Mouse (Mus musculus): ENCODE data around the gene Tbx6. TPM values are rescaled to one million over a fixed set of nuclear protein-coding genes. Genes with fewer than 3 reads are reported as not detected.
A peak's percentile ranks its signal among the peaks of the same experiment; 100 is the strongest.

Tbx6 gene
- polyA plus RNA-seq, 1 experiment from 2014 or later, result 0.21 TPM

DNA sequence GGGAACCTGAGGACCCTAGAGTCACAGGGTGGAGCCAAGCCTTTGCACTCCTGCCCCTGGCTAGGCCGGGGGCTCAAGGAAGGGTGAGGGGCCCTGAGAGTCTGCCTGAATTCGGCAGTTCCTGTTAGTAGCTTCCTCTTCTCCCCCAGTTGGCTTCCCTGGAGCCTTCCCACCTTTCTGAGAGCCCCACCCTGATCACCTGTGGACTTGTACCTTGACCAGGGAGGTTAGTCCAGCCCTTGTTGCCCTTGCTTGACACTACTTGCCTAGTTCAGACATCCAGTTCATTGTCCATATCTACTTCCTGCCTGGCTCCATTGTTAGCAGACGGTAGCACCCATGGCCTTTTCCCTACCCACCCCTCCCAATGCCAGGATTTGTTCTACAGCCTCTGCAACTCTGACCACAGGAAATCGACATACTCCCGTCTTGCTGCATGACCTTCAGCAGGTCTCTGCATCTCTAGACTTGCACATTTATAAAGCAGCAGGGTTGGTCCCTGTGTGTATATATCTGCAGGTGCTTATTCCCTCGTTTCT lies 19.7 kb upstream of the Tbx6 start:
- Histone ChIP-seq H3K4me1 (replicated peaks; ENCODE audit: control insufficient read depth, insufficient read depth, low read length) (peaks cover 28% of the 10 kb centered on the region), H3K36me3 (replicated peaks; ENCODE audit: control insufficient read depth, insufficient read depth) (peaks cover 38% of the 10 kb centered on the region), H3K4me3 (replicated peaks; ENCODE audit: low read length) (0 out of 2 replicates have a peak overlapping the region, but pooled peaks have one; percentile 78), H3K9ac (no peak overlapping the region), H3K27me3 (ENCODE audit: control insufficient read depth, insufficient read depth, low read length) (no peaks in the 10 kb centered on the region), H3K9me3 (ENCODE audit: control insufficient read depth, low read length) (no peaks in the 10 kb centered on the region), H3K27ac (peak overlapping the region; percentile 44; the same call in 1 of the 2 replicates), H3K4me2 (replicated peaks) (peak overlapping the region; percentile 77)
- ATAC-seq (ENCODE audit: low FRiP score) (no peak), DNase-seq (ENCODE audit: low spot score) (no peak)
- whole genome bisulfite sequencing, result 77% methylated on average over 6 of the region's 6 CpGs

DNA sequence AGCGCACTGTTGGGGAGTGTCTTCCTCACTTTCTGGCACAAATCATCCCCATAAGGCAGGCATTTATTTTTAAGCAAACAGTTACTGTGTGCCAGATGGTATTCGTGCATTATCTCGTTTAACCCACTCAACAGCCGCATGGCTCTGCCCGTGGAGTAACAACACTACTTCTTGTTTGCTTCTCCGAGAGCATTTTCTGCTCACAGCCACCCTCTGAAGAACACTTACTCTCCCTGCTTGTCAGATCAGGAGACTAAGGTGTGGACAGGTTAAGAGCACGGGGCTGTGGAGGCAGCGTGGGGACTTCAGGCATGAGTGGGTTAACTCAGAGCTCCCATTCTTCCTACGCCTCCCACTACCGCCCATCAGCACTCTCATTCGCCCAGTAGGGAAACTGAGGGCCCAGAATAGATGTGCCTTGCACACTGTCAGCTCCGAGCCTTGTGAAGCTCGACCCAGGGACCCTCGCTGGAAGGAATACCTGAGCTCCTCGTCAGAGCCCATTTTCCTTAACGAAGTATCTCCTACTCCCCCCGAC lies 18.7 kb upstream of the Tbx6 start:
- H3K4me3 ChIP-seq (replicated peaks; ENCODE audit: low read length), result peak overlapping the region; percentile 6
- H3K27me3 ChIP-seq (ENCODE audit: control insufficient read depth, insufficient read depth, low read length), result no peaks in the 10 kb centered on the region
- peak overlapping the region; percentile 33 for H3K4me2 ChIP-seq (replicated peaks)
- H3K9ac ChIP-seq, result peak overlapping the region; percentile 36
- no peaks in the 10 kb centered on the region for H3K9me3 ChIP-seq (ENCODE audit: control insufficient read depth, low read length)
- WGBS, result 63% methylated on average over 17 of the region's 17 CpGs
- peaks cover 28% of the 10 kb centered on the region for H3K4me1 ChIP-seq (replicated peaks; ENCODE audit: control insufficient read depth, insufficient read depth, low read length)
- peak overlapping the region; percentile 41; the same call in 1 of the 2 replicates for H3K27ac ChIP-seq
- DNase-seq (ENCODE audit: low spot score) (no peak), ATAC-seq (ENCODE audit: low FRiP score) (no peak)
- H3K36me3 ChIP-seq (replicated peaks; ENCODE audit: control insufficient read depth, insufficient read depth), result peaks cover 47% of the 10 kb centered on the region

DNA sequence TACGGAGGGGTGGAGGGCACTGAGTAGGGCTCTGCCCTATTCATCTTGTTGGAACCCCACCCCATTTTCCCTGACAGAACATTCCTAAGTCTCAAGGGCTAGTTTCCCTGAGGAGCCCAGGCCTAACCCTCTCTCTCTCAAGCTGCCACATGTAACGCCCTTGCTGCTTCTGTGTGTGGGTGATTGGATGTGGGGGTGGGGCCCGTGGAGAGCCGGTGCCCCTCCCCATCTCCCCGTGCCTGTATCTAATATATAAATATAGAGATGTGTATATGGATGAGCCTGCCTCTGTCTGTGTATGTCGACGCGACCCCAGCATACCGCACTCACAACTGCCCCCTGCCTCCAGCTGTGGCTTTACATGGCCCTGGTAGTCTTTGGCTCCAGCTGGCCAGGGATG lies 15.7 kb upstream of the Tbx6 start:
- Histone ChIP-seq H3K36me3 (replicated peaks; ENCODE audit: control insufficient read depth, insufficient read depth) (peaks cover 77% of the 10 kb centered on the region), H3K27ac (no peak overlapping the region), H3K9ac (no peak overlapping the region), H3K4me3 (replicated peaks; ENCODE audit: low read length) (no peak overlapping the region), H3K4me2 (replicated peaks) (no peak overlapping the region), H3K27me3 (ENCODE audit: control insufficient read depth, insufficient read depth, low read length) (no peaks in the 10 kb centered on the region), H3K9me3 (ENCODE audit: control insufficient read depth, low read length) (no peaks in the 10 kb centered on the region), H3K4me1 (replicated peaks; ENCODE audit: control insufficient read depth, insufficient read depth, low read length) (peaks cover 25% of the 10 kb centered on the region)
- WGBS, result 93% methylated on average over 9 of the region's 9 CpGs
- ATAC-seq (ENCODE audit: low FRiP score), result no peak
- no peak for DNase-seq (ENCODE audit: low spot score)

DNA sequence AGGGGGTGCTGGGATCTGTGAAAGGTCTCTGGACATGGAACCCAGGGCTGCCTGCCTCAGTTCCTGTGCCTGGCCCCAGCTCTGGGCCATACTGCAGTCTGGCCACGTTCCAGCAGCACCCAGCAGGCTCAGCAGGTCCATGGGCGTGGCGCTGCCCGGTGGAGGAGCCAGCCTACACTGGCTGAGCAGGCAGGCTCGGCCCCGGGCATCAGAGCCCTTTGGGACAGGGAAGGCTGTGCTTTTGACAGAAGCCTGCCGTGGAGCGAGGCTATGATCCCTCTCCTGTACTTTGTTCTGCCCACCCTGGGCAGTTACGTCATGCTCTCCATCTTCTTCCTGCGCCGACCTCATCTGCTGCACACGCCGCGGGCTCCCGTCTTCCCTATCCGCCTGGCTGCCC lies 15.1 kb upstream of the Tbx6 start, which contains the start of gene Gdpd3:
Gene Gdpd3, plus strand, starts transcription at position 134 of the 400 bp plus-strand sequence.
- WGBS, result 87% methylated on average over 16 of the region's 16 CpGs
- Histone ChIP-seq H3K4me1 (replicated peaks; ENCODE audit: control insufficient read depth, insufficient read depth, low read length) (peaks cover 18% of the 10 kb centered on the region), H3K9ac (no peak within 1 kb of the TSS), H3K36me3 (replicated peaks; ENCODE audit: control insufficient read depth, insufficient read depth) (peaks cover 84% of the 10 kb centered on the region), H3K4me2 (replicated peaks) (no peak within 1 kb of the TSS), H3K27me3 (ENCODE audit: control insufficient read depth, insufficient read depth, low read length) (no peaks in the 10 kb centered on the region), H3K4me3 (replicated peaks; ENCODE audit: low read length) (no peak within 1 kb of the TSS), H3K27ac (no peak within 1 kb of the TSS), H3K9me3 (ENCODE audit: control insufficient read depth, low read length) (no peaks in the 10 kb centered on the region)
- DNase-seq (ENCODE audit: low spot score) (no peak), ATAC-seq (ENCODE audit: low FRiP score) (no peak)

DNA sequence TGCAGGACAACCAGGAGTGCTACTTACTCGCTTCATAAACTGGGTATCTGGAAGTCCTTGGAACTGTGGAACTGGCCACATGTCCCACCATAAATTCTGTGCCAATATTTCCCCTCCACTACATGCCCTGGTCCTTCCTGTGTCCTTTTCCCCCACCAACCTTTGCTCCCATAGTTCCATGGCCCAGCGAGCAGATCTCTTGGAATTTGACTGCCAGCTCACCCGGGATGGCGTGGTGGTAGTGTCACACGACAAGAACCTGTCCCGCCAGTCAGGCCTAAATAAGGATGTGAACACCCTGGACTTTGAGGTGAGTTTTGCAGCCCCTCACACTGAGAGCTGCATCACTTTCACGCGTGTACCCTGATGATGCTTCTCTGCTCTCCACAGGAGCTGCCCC lies 14.3 kb upstream of the Tbx6 start:
- Histone ChIP-seq H3K4me2 (replicated peaks) (no peak overlapping the region), H3K9me3 (ENCODE audit: control insufficient read depth, low read length) (no peaks in the 10 kb centered on the region), H3K4me3 (replicated peaks; ENCODE audit: low read length) (no peak overlapping the region), H3K4me1 (replicated peaks; ENCODE audit: control insufficient read depth, insufficient read depth, low read length) (peaks cover 11% of the 10 kb centered on the region), H3K27ac (no peak overlapping the region), H3K27me3 (ENCODE audit: control insufficient read depth, insufficient read depth, low read length) (no peaks in the 10 kb centered on the region), H3K36me3 (replicated peaks; ENCODE audit: control insufficient read depth, insufficient read depth) (peaks cover 86% of the 10 kb centered on the region), H3K9ac (no peak overlapping the region)
- 95% methylated on average over 8 of the region's 8 CpGs for WGBS
- ATAC-seq (ENCODE audit: low FRiP score), result no peak
- no peak for DNase-seq (ENCODE audit: low spot score)

DNA sequence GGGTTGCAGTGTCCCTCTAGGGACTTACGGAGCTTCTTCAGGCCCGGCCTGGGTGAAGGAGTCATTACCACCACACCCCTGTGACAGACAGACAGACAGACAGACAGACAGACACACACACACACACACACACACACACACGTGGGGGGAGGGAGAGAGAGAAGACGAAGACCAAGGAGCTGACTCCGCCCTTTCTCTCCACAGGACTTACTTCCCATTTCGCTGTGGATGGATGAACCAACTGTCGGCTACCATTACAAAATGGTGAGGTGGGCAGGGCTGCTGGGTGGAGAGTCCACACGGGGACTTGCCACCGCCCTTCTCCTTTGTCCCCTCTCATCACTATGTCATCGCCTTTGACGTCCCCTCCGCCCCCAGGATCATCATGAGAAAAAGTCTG lies 10.5 kb upstream of the Tbx6 start:
- no peaks in the 10 kb centered on the region for H3K9me3 ChIP-seq (ENCODE audit: control insufficient read depth, low read length)
- ATAC-seq (ENCODE audit: low FRiP score) (no peak), DNase-seq (ENCODE audit: low spot score) (no peak)
- no peak overlapping the region for H3K9ac ChIP-seq
- H3K4me2 ChIP-seq (replicated peaks), result no peak overlapping the region
- no peaks in the 10 kb centered on the region for H3K27me3 ChIP-seq (ENCODE audit: control insufficient read depth, insufficient read depth, low read length)
- peaks cover 3% of the 10 kb centered on the region; the same call in 1 of the 2 replicates for H3K4me1 ChIP-seq (replicated peaks; ENCODE audit: control insufficient read depth, insufficient read depth, low read length)
- no peak overlapping the region for H3K27ac ChIP-seq
- H3K4me3 ChIP-seq (replicated peaks; ENCODE audit: low read length), result no peak overlapping the region
- peaks cover 67% of the 10 kb centered on the region for H3K36me3 ChIP-seq (replicated peaks; ENCODE audit: control insufficient read depth, insufficient read depth)
- WGBS, result 84% methylated on average over 12 of the region's 12 CpGs

DNA sequence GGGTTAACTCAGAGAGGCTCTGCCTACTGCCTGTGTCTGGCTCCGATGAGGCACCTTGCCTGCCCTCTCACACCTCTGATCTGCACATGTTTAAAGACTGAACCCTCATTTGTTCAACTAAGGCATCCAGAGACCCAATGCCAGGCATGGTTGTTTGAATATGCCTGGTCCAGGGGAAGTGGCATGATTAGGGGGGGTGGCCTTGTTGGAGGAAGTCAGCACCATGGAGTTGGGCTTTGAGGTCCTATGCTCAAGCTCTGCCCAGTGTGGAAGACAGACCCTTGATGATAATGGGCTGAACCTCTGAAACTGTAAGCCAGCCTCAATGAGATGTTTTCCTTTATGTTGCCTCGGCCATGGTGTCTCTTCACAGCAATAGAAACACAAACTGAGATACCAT lies 7.9 kb upstream of the Tbx6 start:
- H3K4me2 ChIP-seq (replicated peaks), result no peak overlapping the region
- no peak overlapping the region for H3K4me3 ChIP-seq (replicated peaks; ENCODE audit: low read length)
- no peak for ATAC-seq (ENCODE audit: low FRiP score)
- no peaks in the 10 kb centered on the region for H3K9me3 ChIP-seq (ENCODE audit: control insufficient read depth, low read length)
- H3K36me3 ChIP-seq (replicated peaks; ENCODE audit: control insufficient read depth, insufficient read depth), result peaks cover 45% of the 10 kb centered on the region
- no peak overlapping the region for H3K9ac ChIP-seq
- no peak overlapping the region for H3K27ac ChIP-seq
- H3K4me1 ChIP-seq (replicated peaks; ENCODE audit: control insufficient read depth, insufficient read depth, low read length), result peaks cover 20% of the 10 kb centered on the region
- DNase-seq (ENCODE audit: low spot score), result no peak
- no peaks in the 10 kb centered on the region for H3K27me3 ChIP-seq (ENCODE audit: control insufficient read depth, insufficient read depth, low read length)
- WGBS, result 88% methylated on average over 2 of the region's 2 CpGs

DNA sequence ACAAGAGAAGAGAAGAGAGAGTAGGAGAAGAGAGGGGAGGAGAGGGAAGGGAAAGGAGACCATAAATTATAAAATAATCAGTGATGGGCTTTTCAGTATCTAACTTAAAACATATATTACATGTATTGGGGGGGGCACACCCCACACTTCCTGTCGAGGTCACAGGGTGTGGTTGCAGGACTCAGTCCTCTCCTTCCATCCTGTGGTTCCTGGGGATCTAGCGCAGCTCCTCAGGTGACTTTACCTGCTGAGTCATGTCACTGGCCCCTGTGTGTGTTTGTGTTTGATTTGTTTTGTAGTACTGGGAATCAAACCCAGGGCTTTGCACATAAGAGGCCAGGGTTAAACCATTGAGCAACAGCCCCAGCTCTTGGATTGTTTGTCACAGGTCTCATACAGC lies 6.8 kb upstream of the Tbx6 start:
- H3K36me3 ChIP-seq (replicated peaks; ENCODE audit: control insufficient read depth, insufficient read depth), result peaks cover 43% of the 10 kb centered on the region
- WGBS, result 77% methylated on average over 2 of the region's 2 CpGs
- H3K27ac ChIP-seq, result no peak overlapping the region
- DNase-seq (ENCODE audit: low spot score), result no peak
- H3K4me2 ChIP-seq (replicated peaks), result no peak overlapping the region
- H3K27me3 ChIP-seq (ENCODE audit: control insufficient read depth, insufficient read depth, low read length), result no peaks in the 10 kb centered on the region
- no peak overlapping the region for H3K4me3 ChIP-seq (replicated peaks; ENCODE audit: low read length)
- H3K9me3 ChIP-seq (ENCODE audit: control insufficient read depth, low read length), result no peaks in the 10 kb centered on the region
- no peak overlapping the region for H3K9ac ChIP-seq
- no peak for ATAC-seq (ENCODE audit: low FRiP score)
- peaks cover 21% of the 10 kb centered on the region for H3K4me1 ChIP-seq (replicated peaks; ENCODE audit: control insufficient read depth, insufficient read depth, low read length)

DNA sequence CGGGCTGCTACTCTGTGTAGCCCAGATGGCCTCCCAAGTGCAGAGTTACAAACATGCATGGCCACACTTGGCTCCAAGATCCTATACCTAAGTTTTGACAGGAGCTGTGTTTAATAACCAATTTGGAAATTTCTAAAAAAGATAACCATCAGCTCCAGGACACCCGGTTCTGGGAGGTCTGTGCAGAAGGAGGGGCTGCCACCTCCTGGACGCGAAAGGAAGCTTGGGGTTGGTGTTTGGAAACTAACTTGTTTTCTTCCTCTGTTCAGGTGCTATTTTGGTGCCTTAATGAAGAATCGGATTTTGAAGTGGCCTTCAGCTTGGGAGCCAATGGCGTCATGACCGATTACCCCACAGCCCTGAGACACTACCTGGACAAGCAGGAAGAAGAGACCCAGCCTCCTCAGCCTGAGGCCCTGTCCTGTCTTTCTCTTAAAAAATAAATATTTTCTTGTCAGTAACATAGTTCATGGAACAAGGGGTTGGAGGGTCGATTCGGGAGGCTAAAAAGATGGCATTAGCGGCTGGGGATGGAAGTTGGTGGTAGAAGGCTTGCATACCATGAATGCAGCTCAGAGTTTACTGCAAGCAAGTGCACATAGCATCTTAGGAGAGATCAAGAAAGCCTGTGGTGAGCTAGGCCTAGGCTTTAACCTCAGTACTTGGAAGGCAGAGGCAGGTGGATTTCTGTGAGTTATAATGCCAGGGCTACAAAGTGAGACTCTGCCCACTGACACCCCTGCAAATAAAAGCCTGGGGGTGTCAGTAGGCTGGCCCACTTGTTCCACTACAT lies 5.9 kb upstream of the Tbx6 start:
- peak overlapping the region; percentile 93; the same call in 1 of the 2 replicates for H3K27ac ChIP-seq
- no peaks in the 10 kb centered on the region for H3K27me3 ChIP-seq (ENCODE audit: control insufficient read depth, insufficient read depth, low read length)
- peak overlapping the region; percentile 93; the same call in 1 of the 2 replicates for H3K4me3 ChIP-seq (replicated peaks; ENCODE audit: low read length)
- peak overlapping the region; percentile 96; the same call in 1 of the 2 replicates for H3K9ac ChIP-seq
- peaks cover 21% of the 10 kb centered on the region for H3K4me1 ChIP-seq (replicated peaks; ENCODE audit: control insufficient read depth, insufficient read depth, low read length)
- ATAC-seq (ENCODE audit: low FRiP score) (no peak), DNase-seq (ENCODE audit: low spot score) (no peak)
- no peaks in the 10 kb centered on the region for H3K9me3 ChIP-seq (ENCODE audit: control insufficient read depth, low read length)
- peaks cover 33% of the 10 kb centered on the region for H3K36me3 ChIP-seq (replicated peaks; ENCODE audit: control insufficient read depth, insufficient read depth)
- 87% methylated on average over 10 of the region's 10 CpGs for WGBS
- H3K4me2 ChIP-seq (replicated peaks), result peak overlapping the region; percentile 98; the same call in 1 of the 2 replicates

All from hindbrain, embryonic 14.5 days (tissue).